Mouse (Mus musculus) limb, embryonic 14.5 days (tissue): ENCODE results near the gene Celf2. TPM values are rescaled to one million over a fixed set of nuclear protein-coding genes. Genes with fewer than 3 reads are reported as not detected.
A peak's percentile ranks its signal among the peaks of the same experiment; 100 is the strongest.

Experiments used
- ATAC-seq: fragments of 200-750 bp; cut with Nextera tagmentation; 2 replicates; pipeline ENCODE4 v1.8.0; 2017; ENCODE audit warnings: low read depth, moderate number of reproducible peaks, moderate TSS enrichment; ENCODE audit not compliant: low FRiP score
- DNase-seq: peaks from one replicate; pipeline ENCODE4 v3.0.0-alpha.2; 2015; ENCODE audit warnings: low spot score
- H3K27ac ChIP-seq: fragments of 300-500 bp; sonication (generic); replicated peaks from 2 replicates; pipeline ENCODE4 v1.5.1; 2014; ENCODE audit warnings: low read depth, mild to moderate bottlenecking, low read length, moderate library complexity, mixed read lengths
- H3K27me3 ChIP-seq: fragments of 300-500 bp; sonication (generic); 2 replicates; pipeline ENCODE4 v1.6.1; 2014; ENCODE audit warnings: low read length, mixed read lengths; ENCODE audit not compliant: control insufficient read depth, insufficient read depth
- H3K36me3 ChIP-seq: fragments of 300-500 bp; sonication (generic); 2 replicates; pipeline ENCODE4 v1.6.1; 2014; ENCODE audit warnings: mild to moderate bottlenecking, low read length, moderate library complexity, mixed read lengths; ENCODE audit not compliant: control insufficient read depth, insufficient read depth
- H3K4me1 ChIP-seq: fragments of 300-500 bp; sonication (generic); 2 replicates; pipeline ENCODE4 v1.6.1; 2014; ENCODE audit warnings: antibody characterized with exemption, low read length, mixed read lengths; ENCODE audit not compliant: control insufficient read depth, insufficient read depth
- H3K4me2 ChIP-seq: fragments of 300-500 bp; sonication (generic); replicated peaks from 2 replicates; pipeline ENCODE4 v1.6.1; 2014; ENCODE audit warnings: low read depth, mild to moderate bottlenecking, low read length, moderate library complexity; ENCODE audit not compliant: severe bottlenecking
- H3K4me3 ChIP-seq: fragments of 300-500 bp; sonication (generic); replicated peaks from 2 replicates; pipeline ENCODE4 v1.5.1; 2014; ENCODE audit warnings: low read length
- H3K9ac ChIP-seq: fragments of 300-500 bp; sonication (generic); 2 replicates; pipeline ENCODE4 v1.6.1; 2014; ENCODE audit warnings: mild to moderate bottlenecking, low read depth, low read length, moderate library complexity; ENCODE audit not compliant: severe bottlenecking
- H3K9me3 ChIP-seq: fragments of 300-500 bp; sonication (generic); 2 replicates; pipeline ENCODE4 v1.6.1; 2016; ENCODE audit warnings: low read length; ENCODE audit not compliant: control insufficient read depth
- POLR2A ChIP-seq: fragments of 200-500 bp; IDR thresholded peaks from 2 replicates; pipeline ENCODE4 v1.8.0; 2012; ENCODE audit warnings: inconsistent platforms, mild to moderate bottlenecking, moderate library complexity, borderline replicate concordance; ENCODE audit not compliant: insufficient read depth, insufficient read length; ENCODE audit errors: extremely low read depth
- WGBS: fragments of 180-500 bp; shearing (Covaris S2); extraction: QIAGEN DNeasy Blood & Tissue Kit; methylation state at CpG from one replicate; pipeline ENCODE4 v1.1.7; 2014; 5-methylcytosine and 5-hydroxymethylcytosine counted together
- polyA plus RNA-seq, 2 experiments: library from polyadenylated mRNA; depleted of rRNA in 1 of 2; stranded (reverse) in 1 of 2; unstranded in 1 of 2; fragments of >200 nt; fragmentation: Nextera tagmentation in 1 of 2; extraction: Ambion mirVana in 1 of 2; gene quantifications; 2 replicates each; pipeline versions ENCODE4 v1.2.1 to v1.2.3; 2012 to 2014

Gene Celf2
- polyA plus RNA-seq, 2 experiments, result 55.3 to 75.1 TPM

DNA sequence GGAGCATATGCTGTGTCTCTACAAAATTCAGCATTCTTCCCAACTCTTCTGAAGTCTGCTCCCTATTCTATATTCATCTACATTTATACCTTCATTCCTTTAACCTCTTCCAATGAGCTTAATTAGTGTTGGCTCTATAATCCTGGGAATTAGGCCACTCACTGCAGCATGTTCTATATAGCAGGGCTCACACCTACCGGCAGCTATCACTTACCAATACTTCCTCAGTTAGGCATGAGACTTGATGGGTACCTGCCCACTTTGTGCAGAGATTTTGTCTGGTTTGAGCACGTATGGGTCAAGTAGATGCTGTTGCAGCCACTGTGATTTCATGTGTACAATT lies 198.6 kb downstream of the Celf2 start:
- Histone ChIP-seq H3K4me2 (no peak overlapping the region), H3K4me3 (no peak overlapping the region), H3K9me3 (no peaks in the 10 kb centered on the region), H3K27ac (no peak overlapping the region), H3K27me3 (no peaks in the 10 kb centered on the region), H3K4me1 (no peaks in the 10 kb centered on the region), H3K9ac (no peak overlapping the region), H3K36me3 (no peaks in the 10 kb centered on the region)
- DNase-seq, result no peak
- no peak for TF ChIP-seq POLR2A
- 92% methylated on average over 2 of the region's 2 CpGs for WGBS
- no peak for ATAC-seq

DNA sequence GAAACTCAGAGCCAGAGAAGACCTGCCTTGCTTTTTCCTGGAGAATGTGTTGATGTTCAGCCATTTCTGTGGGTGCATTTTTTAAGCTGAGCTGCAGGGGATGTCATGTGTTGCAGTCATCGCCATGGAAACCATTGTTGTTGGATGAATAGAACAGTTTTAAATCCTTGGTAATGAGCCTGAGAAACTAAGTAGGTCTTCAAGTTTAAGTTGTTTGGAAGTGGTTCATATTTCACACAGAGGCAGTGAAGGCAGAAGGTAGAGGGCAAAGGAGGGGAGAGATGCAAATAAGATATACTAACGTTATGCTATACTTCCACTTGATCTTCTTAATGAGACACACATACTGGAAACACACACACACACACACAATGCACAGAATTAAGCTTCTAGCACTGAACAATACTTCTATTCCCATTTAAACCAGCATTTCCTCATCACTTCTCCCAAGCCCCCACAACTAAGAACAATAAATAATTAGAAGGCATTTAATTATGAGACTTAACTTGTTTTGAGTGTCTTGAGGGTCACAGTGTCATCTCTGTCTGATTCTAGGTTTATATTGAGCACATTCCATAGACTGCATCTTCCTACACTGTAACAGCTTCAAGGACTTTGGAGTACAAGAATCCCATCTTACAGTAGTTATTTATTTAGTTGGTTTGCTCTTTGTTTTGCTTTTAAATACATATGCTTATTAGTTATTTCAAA lies 199.1 kb downstream of the Celf2 start:
- no peaks in the 10 kb centered on the region for H3K27me3 ChIP-seq
- ATAC-seq (no peak), DNase-seq (peak; percentile 36)
- H3K4me1 ChIP-seq, result no peaks in the 10 kb centered on the region
- H3K9me3 ChIP-seq, result no peaks in the 10 kb centered on the region
- 50% methylated on average over 2 of the region's 2 CpGs for WGBS
- H3K9ac ChIP-seq, result no peak overlapping the region
- H3K4me3 ChIP-seq, result no peak overlapping the region
- no peaks in the 10 kb centered on the region for H3K36me3 ChIP-seq
- TF ChIP-seq POLR2A, result no peak
- H3K27ac ChIP-seq, result no peak overlapping the region
- no peak overlapping the region for H3K4me2 ChIP-seq

DNA sequence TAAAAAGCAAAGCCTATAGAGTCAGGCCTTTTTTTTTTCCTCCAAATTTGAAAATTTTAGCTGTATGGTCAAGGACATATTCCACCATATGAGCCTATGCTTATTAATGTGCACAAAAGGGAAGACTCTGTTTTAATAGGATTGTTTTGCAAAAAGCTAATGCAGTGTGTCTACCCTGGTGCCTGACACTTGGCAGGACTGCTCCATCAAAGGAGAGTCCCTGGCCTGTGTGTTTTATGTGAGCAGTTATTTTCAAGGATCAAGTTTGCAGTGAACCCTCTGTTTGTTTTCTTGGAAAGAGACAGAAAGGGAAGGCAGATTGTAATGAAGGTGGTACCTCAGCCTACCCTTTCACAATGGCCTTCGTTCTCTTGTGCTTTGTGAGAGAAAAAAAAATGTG lies 200.0 kb downstream of the Celf2 start:
- Histone ChIP-seq H3K4me2 (no peak overlapping the region), H3K4me1 (no peaks in the 10 kb centered on the region), H3K27ac (no peak overlapping the region), H3K9ac (no peak overlapping the region), H3K36me3 (no peaks in the 10 kb centered on the region), H3K4me3 (no peak overlapping the region), H3K27me3 (no peaks in the 10 kb centered on the region), H3K9me3 (no peaks in the 10 kb centered on the region)
- DNase-seq (no peak), ATAC-seq (no peak)
- no peak for TF ChIP-seq POLR2A
- WGBS, result 84% methylated on average over 1 of the region's 1 CpGs

GRCm38 (mm10) chr2:7308731-7309130 lies 200.6 kb downstream of the Celf2 start:
- no peaks in the 10 kb centered on the region for H3K4me1 ChIP-seq
- TF ChIP-seq POLR2A, result no peak
- ATAC-seq, result no peak
- H3K4me2 ChIP-seq, result no peak overlapping the region
- no peak for DNase-seq
- no peak overlapping the region for H3K4me3 ChIP-seq
- 82% methylated on average over 1 of the region's 1 CpGs for WGBS
- no peaks in the 10 kb centered on the region for H3K27me3 ChIP-seq
- H3K36me3 ChIP-seq, result no peaks in the 10 kb centered on the region
- H3K9me3 ChIP-seq, result no peaks in the 10 kb centered on the region
- H3K9ac ChIP-seq, result no peak overlapping the region
- no peak overlapping the region for H3K27ac ChIP-seq

GRCm38 (mm10) chr2:7287434-7287833 lies 221.9 kb downstream of the Celf2 start:
- Histone ChIP-seq H3K4me3 (no peak overlapping the region), H3K27ac (no peak overlapping the region), H3K9ac (no peak overlapping the region), H3K36me3 (no peaks in the 10 kb centered on the region), H3K4me1 (no peaks in the 10 kb centered on the region), H3K4me2 (no peak overlapping the region), H3K9me3 (no peaks in the 10 kb centered on the region), H3K27me3 (no peaks in the 10 kb centered on the region)
- ATAC-seq (no peak), DNase-seq (no peak)
- no peak for TF ChIP-seq POLR2A
- WGBS, result 79% methylated on average over 3 of the region's 3 CpGs

DNA sequence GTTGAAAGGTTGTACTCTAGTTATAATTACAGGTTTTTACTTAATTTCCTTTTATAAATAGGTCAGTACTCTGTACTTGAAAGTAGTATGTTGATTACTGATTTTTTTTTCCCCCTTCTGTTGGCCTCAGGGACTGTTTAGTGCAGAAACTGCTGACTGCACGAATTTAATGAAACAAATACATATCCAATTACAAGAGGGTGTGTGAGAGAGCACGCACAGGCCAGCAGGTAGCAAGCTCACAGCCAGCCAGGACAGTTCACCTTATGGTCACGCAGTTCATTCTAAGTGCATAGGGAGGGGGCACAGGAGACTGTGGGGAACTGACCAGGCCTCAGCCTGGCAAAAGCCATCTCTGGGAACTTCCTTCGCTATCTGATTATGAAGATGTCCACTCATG lies 236.1 kb downstream of the Celf2 start:
- Histone ChIP-seq H3K36me3 (no peaks in the 10 kb centered on the region), H3K27ac (no peak overlapping the region), H3K4me1 (no peaks in the 10 kb centered on the region), H3K9ac (no peak overlapping the region), H3K4me2 (no peak overlapping the region), H3K9me3 (no peaks in the 10 kb centered on the region), H3K27me3 (no peaks in the 10 kb centered on the region), H3K4me3 (no peak overlapping the region)
- ATAC-seq, result no peak
- TF ChIP-seq POLR2A, result no peak
- DNase-seq, result no peak
- 37% methylated on average over 4 of the region's 4 CpGs for WGBS
